Mouse (Mus musculus) megakaryocyte, embryonic 14.5 days (primary cell): ENCODE measurements at regions not wholly inside any gene's neighbourhood (a gene's known extent, or its start where the extent isn't known, plus 50 kb on each side); places are given as distances from the start of the nearest gene placed in this dataset.

Experiments
- H3K27me3 ChIP-seq: replicated peaks from 2 replicates; pipeline ENCODE3; 2012; ENCODE audit warnings: inconsistent platforms
- H3K36me3 ChIP-seq: replicated peaks from 2 replicates; pipeline ENCODE3; 2012; ENCODE audit warnings: low read length, inconsistent platforms, mixed read lengths
- H3K4me1 ChIP-seq: 2 replicates; pipeline ENCODE4 v1.6.1; 2012; ENCODE audit warnings: inconsistent platforms
- H3K4me3 ChIP-seq: replicated peaks from 2 replicates; pipeline ENCODE3; 2012; ENCODE audit warnings: moderate library complexity, mild to moderate bottlenecking, inconsistent platforms
- H3K9me3 ChIP-seq: 2 replicates; pipeline ENCODE4 v1.6.1; 2012; ENCODE audit warnings: inconsistent platforms
- FLI1 ChIP-seq: IDR thresholded peaks from 2 replicates; pipeline ENCODE4 v1.6.1; 2012; ENCODE audit warnings: low read length, inconsistent platforms, mixed read lengths
- GATA1 ChIP-seq: IDR thresholded peaks from 3 replicates; pipeline ENCODE4 v1.6.1; 2012; ENCODE audit warnings: mixed read lengths, low read length, inconsistent platforms, borderline replicate concordance

DNA sequence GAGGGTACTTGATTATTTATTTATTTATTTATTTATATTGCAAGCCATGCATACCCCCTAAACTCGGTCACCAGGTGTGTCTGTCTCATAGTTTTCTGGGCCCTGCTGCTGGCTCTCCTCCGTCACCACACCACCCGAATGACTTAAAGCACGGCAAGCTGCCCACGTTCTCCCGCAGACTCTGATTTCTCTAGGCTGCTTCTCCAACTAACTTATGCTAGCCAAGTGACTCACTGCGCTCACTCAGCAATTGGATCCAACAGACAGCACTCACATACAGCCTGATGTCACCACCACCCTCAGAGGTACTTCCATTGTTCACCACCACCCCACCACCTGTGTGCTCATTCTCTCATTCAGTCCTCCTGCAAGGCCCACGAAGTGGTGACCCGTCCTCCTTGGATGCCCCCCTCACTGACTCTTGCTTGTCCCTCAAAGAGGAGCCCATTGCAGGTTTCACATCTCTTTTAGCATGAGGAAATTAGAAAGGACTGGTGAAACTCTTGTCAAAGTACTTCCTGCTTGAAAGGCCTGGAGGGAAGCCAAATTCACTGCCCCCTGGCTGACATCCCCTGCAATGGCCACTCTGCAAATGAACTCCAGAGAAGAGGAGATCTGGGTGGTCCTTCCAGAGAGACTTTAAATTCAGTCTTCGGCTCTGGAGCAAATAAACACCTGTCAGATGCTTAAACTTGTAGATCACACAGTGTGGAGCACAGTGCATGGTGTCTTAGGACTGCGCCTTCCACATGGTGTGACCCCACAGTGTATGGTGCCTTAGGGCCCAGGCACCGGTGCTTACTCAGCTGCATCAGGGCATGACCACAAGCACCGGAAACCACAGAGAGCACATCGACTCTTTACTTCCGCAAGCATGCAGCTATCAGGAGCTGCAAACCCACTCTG lies 262.8 kb downstream of the Cxcl12 start:
- Histone ChIP-seq H3K27me3 (peaks cover 38% of the 10 kb centered on the region), H3K9me3 (peaks cover 14% of the 10 kb centered on the region; the same call in 1 of the 2 replicates), H3K4me3 (peak overlapping the region; percentile 14), H3K36me3 (no peaks in the 10 kb centered on the region), H3K4me1 (peaks cover 4% of the 10 kb centered on the region; the same call in 1 of the 2 replicates)
- TF ChIP-seq FLI1: no peak
- TF ChIP-seq GATA1: no peak

DNA sequence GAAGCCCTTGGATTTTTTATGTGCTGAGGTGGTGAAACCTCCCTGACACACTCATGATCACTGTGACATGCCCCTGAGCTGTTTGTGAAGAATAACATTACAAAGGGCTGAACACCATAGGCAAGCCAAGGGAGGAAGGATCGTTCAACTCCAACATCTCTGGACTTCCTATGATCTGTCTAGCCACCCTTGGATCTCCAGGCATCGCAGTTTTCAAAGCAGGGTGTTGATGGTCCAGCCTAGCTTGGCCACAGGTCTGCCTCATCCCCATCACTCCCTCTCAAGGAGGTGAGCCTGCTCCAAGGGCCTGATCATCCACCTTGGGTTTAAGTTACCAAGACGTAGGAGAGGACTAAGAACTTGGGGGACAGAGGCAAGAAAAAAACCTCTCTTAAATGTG lies 268.5 kb downstream of the Cxcl12 start:
- H3K9me3 ChIP-seq: peaks cover 11% of the 10 kb centered on the region; the same call in 1 of the 2 replicates
- no peak overlapping the region for H3K4me3 ChIP-seq
- peaks cover 17% of the 10 kb centered on the region for H3K27me3 ChIP-seq
- no peaks in the 10 kb centered on the region; the same call in 1 of the 2 replicates for H3K4me1 ChIP-seq
- no peaks in the 10 kb centered on the region for H3K36me3 ChIP-seq
- TF ChIP-seq GATA1 (no peak), FLI1 (no peak)

DNA sequence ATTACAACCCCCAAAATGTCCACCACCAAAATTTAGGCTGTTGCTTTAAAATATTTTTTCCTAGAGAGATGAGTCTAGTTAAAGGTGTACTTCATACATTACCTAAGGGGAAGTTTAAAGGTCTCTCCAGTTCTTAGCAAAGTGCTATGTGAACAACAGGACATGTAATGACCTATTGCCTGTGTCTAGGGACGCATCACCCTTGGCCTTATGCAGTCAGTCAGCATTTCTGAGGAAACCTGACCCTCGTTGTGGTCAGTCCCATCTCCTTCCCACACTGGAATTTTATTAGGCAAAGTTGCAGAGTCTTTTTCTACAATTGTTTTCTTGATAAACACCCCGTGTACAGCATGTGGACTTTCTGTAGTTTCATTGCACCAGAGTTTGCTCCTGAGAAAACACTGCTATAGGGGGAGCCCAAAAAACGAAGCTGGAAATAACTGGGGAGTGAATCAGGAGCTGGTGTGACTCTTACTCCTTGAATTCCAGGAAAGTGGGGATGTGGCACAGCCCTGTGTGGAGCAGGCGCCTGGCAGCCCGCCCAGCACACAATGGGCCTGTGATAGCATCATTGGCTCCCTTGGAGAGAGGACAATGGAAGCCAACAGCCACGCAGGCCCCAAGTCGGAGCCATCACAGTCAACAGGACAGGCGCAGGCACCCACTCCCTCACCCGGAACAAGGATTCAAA lies 269.2 kb downstream of the Cxcl12 start:
- Histone ChIP-seq H3K4me3 (no peak overlapping the region), H3K4me1 (no peaks in the 10 kb centered on the region), H3K9me3 (peaks cover 11% of the 10 kb centered on the region; the same call in 1 of the 2 replicates), H3K27me3 (peaks cover 15% of the 10 kb centered on the region), H3K36me3 (no peaks in the 10 kb centered on the region)
- no peak for TF ChIP-seq FLI1
- TF ChIP-seq GATA1: no peak

DNA sequence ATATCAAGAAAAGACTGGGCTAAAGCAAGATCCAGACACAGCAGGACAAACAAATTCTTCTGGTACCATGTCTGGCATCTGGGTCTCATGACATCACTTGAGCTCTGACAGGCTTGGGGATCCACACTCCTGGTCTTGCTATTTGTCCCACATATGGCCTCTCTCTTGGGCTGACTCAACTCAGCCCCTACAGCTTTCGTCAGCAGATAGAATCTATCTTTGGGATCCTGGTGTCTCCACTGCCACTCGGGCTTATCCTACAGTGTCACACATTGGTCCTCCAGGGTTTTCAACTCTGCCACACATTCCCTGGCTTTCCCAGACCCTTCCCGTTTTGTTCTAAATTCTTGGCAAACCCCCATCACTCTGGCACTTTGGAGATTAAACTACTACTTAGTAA lies 280.3 kb downstream of the Cxcl12 start:
- Histone ChIP-seq H3K4me3 (no peak overlapping the region), H3K27me3 (peaks cover 3% of the 10 kb centered on the region), H3K36me3 (no peaks in the 10 kb centered on the region), H3K4me1 (no peaks in the 10 kb centered on the region), H3K9me3 (peaks cover 6% of the 10 kb centered on the region; the same call in 1 of the 2 replicates)
- TF ChIP-seq FLI1: no peak
- TF ChIP-seq GATA1: no peak

DNA sequence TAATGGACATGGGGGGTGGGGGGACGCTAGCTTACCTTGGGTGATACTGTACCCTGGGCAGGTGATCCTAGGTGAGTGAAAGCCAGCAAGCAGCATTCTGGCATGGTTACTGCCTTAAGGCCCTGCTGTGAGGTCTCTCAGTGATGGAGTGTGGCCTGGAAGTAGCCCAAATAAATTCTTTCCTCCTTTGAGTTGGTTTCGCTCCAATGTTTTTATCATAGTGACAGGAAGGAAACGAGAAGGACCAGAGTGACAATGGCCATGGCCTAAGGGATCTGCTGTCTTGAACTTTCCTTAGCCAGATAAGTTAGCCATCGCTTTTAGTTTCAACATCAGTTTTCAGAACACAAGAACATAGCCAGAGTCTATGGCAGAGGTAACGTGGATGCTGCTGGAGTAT lies 282.7 kb downstream of the Cxcl12 start:
- no peaks in the 10 kb centered on the region for H3K36me3 ChIP-seq
- no peaks in the 10 kb centered on the region for H3K4me1 ChIP-seq
- TF ChIP-seq GATA1: no peak
- TF ChIP-seq FLI1: no peak
- peaks cover 3% of the 10 kb centered on the region for H3K27me3 ChIP-seq
- peaks cover 6% of the 10 kb centered on the region; the same call in 1 of the 2 replicates for H3K9me3 ChIP-seq
- H3K4me3 ChIP-seq: no peak overlapping the region

- TF ChIP-seq GATA1 (no peak), FLI1 (no peak)
- Histone ChIP-seq H3K4me1 (no peaks in the 10 kb centered on the region), H3K4me3 (no peak overlapping the region), H3K9me3 (peaks cover 36% of the 10 kb centered on the region), H3K36me3 (no peaks in the 10 kb centered on the region), H3K27me3 (no peaks in the 10 kb centered on the region)
Observed at GRCm38 (mm10) chr6:117460193-117460592, 291.9 kb downstream of the Cxcl12 start.

- Histone ChIP-seq H3K36me3 (no peaks in the 10 kb centered on the region), H3K27me3 (no peaks in the 10 kb centered on the region), H3K9me3 (peaks cover 28% of the 10 kb centered on the region), H3K4me1 (no peaks in the 10 kb centered on the region), H3K4me3 (no peak overlapping the region)
- TF ChIP-seq GATA1: no peak
- TF ChIP-seq FLI1: no peak
Observed at GRCm38 (mm10) chr6:117465165-117465564, 296.8 kb downstream of the Cxcl12 start.

GRCm38 (mm10) chr6:117465606-117466174 lies 297.4 kb downstream of the Cxcl12 start:
- Histone ChIP-seq H3K4me3 (no peak overlapping the region), H3K9me3 (peaks cover 29% of the 10 kb centered on the region), H3K4me1 (no peaks in the 10 kb centered on the region), H3K27me3 (no peaks in the 10 kb centered on the region), H3K36me3 (no peaks in the 10 kb centered on the region)
- TF ChIP-seq GATA1 (no peak), FLI1 (no peak)

GRCm38 (mm10) chr6:117479376-117479775 lies 311.0 kb downstream of the Cxcl12 start:
- H3K4me1 ChIP-seq: no peaks in the 10 kb centered on the region
- peaks cover 5% of the 10 kb centered on the region; the same call in 1 of the 2 replicates for H3K9me3 ChIP-seq
- no peak for TF ChIP-seq GATA1
- no peak for TF ChIP-seq FLI1
- H3K27me3 ChIP-seq: no peaks in the 10 kb centered on the region
- no peak overlapping the region for H3K4me3 ChIP-seq
- no peaks in the 10 kb centered on the region for H3K36me3 ChIP-seq

DNA sequence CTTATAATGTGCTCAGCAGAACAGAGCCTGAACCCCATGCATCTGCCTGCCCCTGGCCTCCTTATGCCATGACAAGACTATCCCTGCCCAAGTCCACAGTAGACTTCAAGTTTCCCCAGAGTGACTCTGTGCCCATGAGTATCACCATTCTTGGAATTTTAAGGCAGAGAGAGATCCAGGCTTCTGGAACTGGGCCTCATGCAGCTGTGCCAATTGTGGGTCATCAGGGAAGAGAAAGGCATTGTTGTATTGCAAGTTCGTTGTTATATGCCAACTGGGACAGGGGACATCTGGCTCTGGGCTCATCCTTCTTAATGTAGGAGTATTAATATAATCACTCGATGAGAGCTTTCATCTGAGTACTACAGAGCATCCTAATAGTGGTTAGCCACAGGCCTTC lies 312.1 kb downstream of the Cxcl12 start:
- Histone ChIP-seq H3K9me3 (peaks cover 5% of the 10 kb centered on the region; the same call in 1 of the 2 replicates), H3K4me3 (no peak overlapping the region), H3K27me3 (no peaks in the 10 kb centered on the region), H3K36me3 (no peaks in the 10 kb centered on the region), H3K4me1 (no peaks in the 10 kb centered on the region)
- no peak for TF ChIP-seq GATA1
- TF ChIP-seq FLI1: no peak
